8 mouse cellular contexts compared by ENCODE assay signal in genomic region chr19:4477345-4478189, GRCm38 (mm10). TPM values are rescaled to one million over a fixed set of nuclear protein-coding genes. Genes with fewer than 3 reads are reported as not detected.
DNase-seq lines count a peak whose midpoint lies in the region; ATAC-seq lines count a peak whose summit lies in the region.

Syt12 (minus strand) TSS chr19:4477447.

- no peaks in the 10 kb centered on the region for H3K9me3 ChIP-seq in kidney, embryonic 16.5 days (ENCODE audit: low read length)
- no peaks in the 10 kb centered on the region for H3K9me3 ChIP-seq in forebrain, embryonic 14.5 days (replicated peaks; ENCODE audit: control insufficient read depth, low read length)
- no peaks in the 10 kb centered on the region for H3K9me3 ChIP-seq in hindbrain, embryonic 14.5 days (ENCODE audit: control insufficient read depth, low read length)
- H3K9me3 ChIP-seq in limb, embryonic 10.5 days (replicated peaks), result no peaks in the 10 kb centered on the region
- no peaks in the 10 kb centered on the region for H3K9me3 ChIP-seq in midbrain, embryonic 13.5 days

- no peak within 1 kb of the TSS for H3K27ac ChIP-seq in kidney, embryonic 16.5 days (ENCODE audit: low read length)
- H3K27ac ChIP-seq in brown adipose tissue, adult 24 weeks (replicated peaks; ENCODE audit: low read depth, low read length), result no peak within 1 kb of the TSS
- H3K27ac ChIP-seq in forebrain, embryonic 14.5 days (ENCODE audit: low read depth, low read length), result no peak within 1 kb of the TSS
- H3K27ac ChIP-seq in hindbrain, embryonic 14.5 days, result no peak within 1 kb of the TSS
- peak within 1 kb of the TSS; percentile 56; the same call in 1 of the 2 replicates for H3K27ac ChIP-seq in limb, embryonic 10.5 days
- no peak within 1 kb of the TSS for H3K27ac ChIP-seq in midbrain, embryonic 13.5 days

- H3K36me3 ChIP-seq in kidney, embryonic 16.5 days (ENCODE audit: insufficient read depth, low read length), result no peaks in the 10 kb centered on the region
- no peaks in the 10 kb centered on the region for H3K36me3 ChIP-seq in forebrain, embryonic 14.5 days (ENCODE audit: control insufficient read depth, insufficient read depth, low read length)
- no peaks in the 10 kb centered on the region for H3K36me3 ChIP-seq in hindbrain, embryonic 14.5 days (replicated peaks; ENCODE audit: control insufficient read depth, insufficient read depth)
- H3K36me3 ChIP-seq in limb, embryonic 10.5 days, result no peaks in the 10 kb centered on the region
- no peaks in the 10 kb centered on the region for H3K36me3 ChIP-seq in midbrain, embryonic 13.5 days

- peak within 1 kb of the TSS; percentile 62 for H3K4me3 ChIP-seq in kidney, embryonic 16.5 days (ENCODE audit: low read length)
- H3K4me3 ChIP-seq in brown adipose tissue, adult 24 weeks (ENCODE audit: insufficient read depth, low read depth, low read length), result peak within 1 kb of the TSS; percentile 58
- peak within 1 kb of the TSS; percentile 53 for H3K4me3 ChIP-seq in forebrain, embryonic 14.5 days (ENCODE audit: low read depth, low read length)
- peak within 1 kb of the TSS; percentile 50 for H3K4me3 ChIP-seq in hindbrain, embryonic 14.5 days (replicated peaks; ENCODE audit: low read length)
- H3K4me3 ChIP-seq in limb, embryonic 10.5 days, result peak within 1 kb of the TSS; percentile 59
- peak within 1 kb of the TSS; percentile 54 for H3K4me3 ChIP-seq in midbrain, embryonic 13.5 days (replicated peaks)

- peaks cover 16% of the 10 kb centered on the region for H3K4me1 ChIP-seq in kidney, embryonic 16.5 days (ENCODE audit: insufficient read depth, low read length)
- H3K4me1 ChIP-seq in brown adipose tissue, adult 24 weeks (ENCODE audit: control insufficient read depth, insufficient read depth, insufficient read length, low read length), result peaks cover 4% of the 10 kb centered on the region; the same call in 1 of the 2 replicates
- H3K4me1 ChIP-seq in forebrain, embryonic 14.5 days (ENCODE audit: control insufficient read depth, insufficient read depth, low read length), result 0 out of 2 replicates have a peak, but pooled peaks cover 6% of the 10 kb centered on the region
- H3K4me1 ChIP-seq in hindbrain, embryonic 14.5 days (replicated peaks; ENCODE audit: control insufficient read depth, insufficient read depth, low read length), result peaks cover 8% of the 10 kb centered on the region; the same call in 1 of the 2 replicates
- H3K4me1 ChIP-seq in limb, embryonic 10.5 days, result peaks cover 12% of the 10 kb centered on the region
- H3K4me1 ChIP-seq in midbrain, embryonic 13.5 days (replicated peaks), result peaks cover 12% of the 10 kb centered on the region

- no peak; the same call in 1 of the 2 replicates for ATAC-seq in kidney, embryonic 16.5 days (ENCODE audit: low FRiP score, low TSS enrichment)
- no peak for ATAC-seq in forebrain, embryonic 14.5 days
- no peak for ATAC-seq in hindbrain, embryonic 14.5 days (ENCODE audit: low FRiP score)
- ATAC-seq in midbrain, embryonic 13.5 days, result no peak
- no peak for ATAC-seq in activated CD4-positive, CD25-positive, alpha-beta regulatory T cell, adult 4 months

- DNase-seq in kidney, adult 18-20 months, result no peak
- no peak for DNase-seq in forebrain, embryonic 14.5 days (ENCODE audit: low spot score)
- no peak for DNase-seq in hindbrain, embryonic 14.5 days (ENCODE audit: low spot score)
- DNase-seq in limb, embryonic 10.5 days (ENCODE audit: low spot score), result no peak

- H3K4me2 ChIP-seq in kidney, embryonic 16.5 days (replicated peaks; ENCODE audit: low read depth, low read length), result peak within 1 kb of the TSS; percentile 98
- peak within 1 kb of the TSS; percentile 95 for H3K4me2 ChIP-seq in forebrain, embryonic 14.5 days (ENCODE audit: low read length)
- H3K4me2 ChIP-seq in hindbrain, embryonic 14.5 days (replicated peaks), result peak within 1 kb of the TSS; percentile 94
- peak within 1 kb of the TSS; percentile 91 for H3K4me2 ChIP-seq in midbrain, embryonic 13.5 days (replicated peaks)

- peaks cover 6% of the 10 kb centered on the region; the same call in 1 of the 2 replicates for H3K27me3 ChIP-seq in kidney, embryonic 16.5 days (ENCODE audit: insufficient read depth, low read length)
- peaks cover 25% of the 10 kb centered on the region for H3K27me3 ChIP-seq in forebrain, embryonic 14.5 days (replicated peaks; ENCODE audit: control insufficient read depth, insufficient read depth, low read length)
- H3K27me3 ChIP-seq in hindbrain, embryonic 14.5 days (ENCODE audit: control insufficient read depth, insufficient read depth, low read length), result peaks cover 37% of the 10 kb centered on the region
- peaks cover 70% of the 10 kb centered on the region for H3K27me3 ChIP-seq in limb, embryonic 10.5 days (ENCODE audit: low read depth, poor library complexity, severe bottlenecking)
- H3K27me3 ChIP-seq in midbrain, embryonic 13.5 days, result peaks cover 46% of the 10 kb centered on the region

- H3K9ac ChIP-seq in kidney, embryonic 16.5 days (replicated peaks; ENCODE audit: low read length), result peak within 1 kb of the TSS; percentile 75
- H3K9ac ChIP-seq in forebrain, embryonic 14.5 days (ENCODE audit: low read length), result peak within 1 kb of the TSS; percentile 58
- H3K9ac ChIP-seq in hindbrain, embryonic 14.5 days, result peak within 1 kb of the TSS; percentile 61
- H3K9ac ChIP-seq in midbrain, embryonic 13.5 days (replicated peaks), result peak within 1 kb of the TSS; percentile 56

- WGBS in kidney, embryonic 16.5 days, result 26% methylated on average over 21 of the region's 21 CpGs
- WGBS in forebrain, embryonic 14.5 days, result 34% methylated on average over 21 of the region's 21 CpGs
- 36% methylated on average over 21 of the region's 21 CpGs for WGBS in hindbrain, embryonic 14.5 days
- 35% methylated on average over 21 of the region's 21 CpGs for WGBS in limb, embryonic 10.5 days
- 40% methylated on average over 21 of the region's 21 CpGs for WGBS in midbrain, embryonic 13.5 days

RNA-seq across cellular contexts. Expression of gene Syt12, which starts in this region (rescaled TPM):
- polyA plus RNA-seq in kidney, embryonic 16.5 days (2015; fragmentation: Nextera tagmentation; extraction: Ambion mirVana), result 2.8 and 3.8 TPM in 2 replicates
- 6.9 and 8.0 TPM in 2 replicates for polyA plus RNA-seq in brown adipose tissue, adult 24 weeks (2012; ENCODE audit: insufficient read depth, insufficient read length, missing spikeins)
- polyA plus RNA-seq in forebrain, embryonic 14.5 days (2014; fragmentation: Nextera tagmentation; extraction: Ambion mirVana), result 1.9 TPM in 2 replicates
- 4.1 and 5.9 TPM in 2 replicates for polyA plus RNA-seq in hindbrain, embryonic 14.5 days (2014; fragmentation: Nextera tagmentation; extraction: Ambion mirVana)
- polyA plus RNA-seq in limb, embryonic 10.5 days (2016; fragmentation: Nextera tagmentation; extraction: Ambion mirVana), result 0.53 and 0.95 TPM in 2 replicates
- polyA plus RNA-seq in midbrain, embryonic 13.5 days (2015; fragmentation: Nextera tagmentation; extraction: Ambion mirVana), result 1.7 and 1.9 TPM in 2 replicates
- polyA plus RNA-seq in activated CD4-positive, CD25-positive, alpha-beta regulatory T cell, adult 4 months (2017; shearing (Covaris generic)), result under 1 TPM in 1 of 2 experiments, not detected in 1; 0.14 TPM
